Mouse (Mus musculus): Measurements from ENCODE around the gene Cdk1. TPM values are rescaled to one million over a fixed set of nuclear protein-coding genes. Genes with fewer than 3 reads are reported as not detected.
A peak's percentile ranks its signal among the peaks of the same experiment; 100 is the strongest.

The Cdk1 gene
- polyA plus RNA-seq, 1 experiment from 2014 or later = 343 TPM

- 0 out of 2 replicates have a peak, but pooled peaks have one; percentile 18 for ATAC-seq (ENCODE audit: low read depth)
- Histone ChIP-seq H3K4me1 (replicated peaks) (peaks cover 37% of the 10 kb centered on the region), H3K36me3 (peaks cover 99% of the 10 kb centered on the region), H3K9me3 (replicated peaks) (no peaks in the 10 kb centered on the region), H3K9ac (no peak overlapping the region), H3K27me3 (no peaks in the 10 kb centered on the region), H3K27ac (no peak overlapping the region), H3K4me3 (replicated peaks) (no peak overlapping the region), H3K4me2 (no peak overlapping the region)
- 88% methylated on average over 9 of the region's 9 CpGs for WGBS (ENCODE audit: insufficient replicate concordance)
- no peak for DNase-seq
Observed at GRCm38 (mm10) chr10:69342328-69342727, 10.4 kb downstream of the Cdk1 start.

GRCm38 (mm10) chr10:69341570-69342227 is 11.0 kb downstream of the Cdk1 start:
- 78% methylated on average over 6 of the region's 6 CpGs for WGBS (ENCODE audit: insufficient replicate concordance)
- Histone ChIP-seq H3K27ac (no peak overlapping the region), H3K4me2 (no peak overlapping the region), H3K27me3 (no peaks in the 10 kb centered on the region), H3K36me3 (peaks cover 99% of the 10 kb centered on the region), H3K9me3 (replicated peaks) (no peaks in the 10 kb centered on the region), H3K4me1 (replicated peaks) (peaks cover 31% of the 10 kb centered on the region), H3K9ac (no peak overlapping the region), H3K4me3 (replicated peaks) (no peak overlapping the region)
- ATAC-seq (ENCODE audit: low read depth) = 0 out of 2 replicates have a peak, but pooled peaks have one; percentile 35
- no peak for DNase-seq

- WGBS (ENCODE audit: insufficient replicate concordance) = 89% methylated on average over 6 of the region's 6 CpGs
- peaks cover 17% of the 10 kb centered on the region for H3K4me1 ChIP-seq (replicated peaks)
- peaks cover 99% of the 10 kb centered on the region for H3K36me3 ChIP-seq
- no peak overlapping the region for H3K4me2 ChIP-seq
- H3K9ac ChIP-seq = no peak overlapping the region
- H3K27me3 ChIP-seq = no peaks in the 10 kb centered on the region
- no peak overlapping the region for H3K27ac ChIP-seq
- H3K9me3 ChIP-seq (replicated peaks) = no peaks in the 10 kb centered on the region
- ATAC-seq (ENCODE audit: low read depth) (no peak), DNase-seq (no peak)
- H3K4me3 ChIP-seq (replicated peaks) = no peak overlapping the region
Observed at GRCm38 (mm10) chr10:69340001-69340400, 12.7 kb downstream of the Cdk1 start.

DNA sequence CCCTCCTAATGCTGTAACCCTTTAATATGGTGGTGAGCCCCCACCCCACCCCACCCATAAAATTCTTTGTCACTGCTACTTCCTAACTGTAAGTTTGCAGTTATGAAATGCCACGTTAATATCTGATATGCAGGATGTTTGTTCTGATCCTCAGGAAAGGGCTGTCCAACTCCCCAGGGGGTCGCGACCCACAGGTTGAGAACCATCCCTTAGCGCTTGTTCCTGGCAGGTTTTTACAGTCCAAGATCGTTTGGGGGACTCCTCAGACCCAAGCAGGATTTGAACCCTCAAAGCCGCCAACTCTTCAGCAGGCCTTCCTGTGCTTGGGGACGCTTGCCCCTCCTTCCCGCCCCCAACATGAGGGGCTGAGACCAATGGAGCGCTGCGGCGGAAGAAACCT is 16.5 kb downstream of the Cdk1 start:
- no peaks in the 10 kb centered on the region for H3K9me3 ChIP-seq (replicated peaks)
- no peak for DNase-seq
- H3K27me3 ChIP-seq = no peaks in the 10 kb centered on the region
- peaks cover 83% of the 10 kb centered on the region for H3K36me3 ChIP-seq
- H3K27ac ChIP-seq = no peak overlapping the region
- ATAC-seq (ENCODE audit: low read depth) = no peak
- H3K4me2 ChIP-seq = no peak overlapping the region
- H3K4me1 ChIP-seq (replicated peaks) = no peaks in the 10 kb centered on the region
- H3K4me3 ChIP-seq (replicated peaks) = no peak overlapping the region
- H3K9ac ChIP-seq = no peak overlapping the region
- WGBS (ENCODE audit: insufficient replicate concordance) = 90% methylated on average over 11 of the region's 11 CpGs

DNA sequence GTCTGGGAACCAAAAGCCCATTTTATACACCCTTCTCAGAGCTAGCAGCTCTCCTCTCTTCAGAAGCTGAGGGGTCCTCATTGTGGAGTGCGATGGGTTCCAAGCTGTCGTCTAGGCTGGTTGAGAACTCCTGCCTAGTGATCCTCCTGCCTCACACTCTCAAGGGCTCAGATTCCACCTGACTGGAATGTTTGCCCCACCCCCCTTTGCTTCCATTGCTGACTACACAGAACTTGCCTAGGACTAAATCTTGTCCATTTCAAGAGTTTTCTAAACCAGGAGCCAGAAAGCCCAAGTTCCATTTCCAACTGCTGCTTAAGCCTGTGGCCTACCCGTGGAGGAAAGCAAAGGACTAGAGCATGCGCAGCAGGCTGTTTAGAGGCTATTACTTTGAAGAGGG is 17.1 kb downstream of the Cdk1 start:
- ATAC-seq (ENCODE audit: low read depth) = no peak
- Histone ChIP-seq H3K9ac (no peak overlapping the region), H3K36me3 (peaks cover 77% of the 10 kb centered on the region), H3K4me2 (no peak overlapping the region), H3K27ac (no peak overlapping the region), H3K4me1 (replicated peaks) (no peaks in the 10 kb centered on the region), H3K9me3 (replicated peaks) (no peaks in the 10 kb centered on the region), H3K4me3 (replicated peaks) (no peak overlapping the region), H3K27me3 (no peaks in the 10 kb centered on the region)
- DNase-seq = no peak
- WGBS (ENCODE audit: insufficient replicate concordance) = 85% methylated on average over 4 of the region's 4 CpGs

DNA sequence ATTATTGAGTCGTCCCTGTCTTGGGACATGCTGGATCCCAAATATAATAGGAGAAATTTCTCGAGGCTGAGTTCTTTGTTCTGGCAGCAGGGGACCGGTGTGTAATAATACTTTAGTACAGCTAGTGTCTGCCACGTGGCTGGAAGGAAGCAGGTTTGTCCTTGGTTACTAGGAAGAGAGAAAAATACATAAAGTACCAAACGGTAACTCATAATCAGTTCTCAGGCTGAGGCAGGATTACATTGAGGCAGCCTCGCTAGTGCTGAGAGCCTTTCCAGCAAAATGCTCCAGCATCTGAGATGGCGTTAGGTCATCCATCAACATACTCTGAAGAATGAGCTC is 17.6 kb downstream of the Cdk1 start:
- Histone ChIP-seq H3K36me3 (peaks cover 72% of the 10 kb centered on the region), H3K4me3 (replicated peaks) (no peak overlapping the region), H3K27ac (no peak overlapping the region), H3K4me1 (replicated peaks) (no peaks in the 10 kb centered on the region), H3K9ac (no peak overlapping the region), H3K4me2 (no peak overlapping the region), H3K27me3 (no peaks in the 10 kb centered on the region), H3K9me3 (replicated peaks) (no peaks in the 10 kb centered on the region)
- no peak for DNase-seq
- 80% methylated on average over 7 of the region's 7 CpGs for WGBS (ENCODE audit: insufficient replicate concordance)
- ATAC-seq (ENCODE audit: low read depth) = no peak

- Histone ChIP-seq H3K27me3 (no peaks in the 10 kb centered on the region), H3K36me3 (peaks cover 66% of the 10 kb centered on the region)
Observed at GRCm38 (mm10) chr10:69334271-69335194, 18.2 kb downstream of the Cdk1 start.

GRCm38 (mm10) chr10:69333212-69333611 is 19.5 kb downstream of the Cdk1 start:
- Histone ChIP-seq H3K27me3 (no peaks in the 10 kb centered on the region), H3K4me2 (no peak overlapping the region), H3K9me3 (replicated peaks) (no peaks in the 10 kb centered on the region), H3K27ac (no peak overlapping the region), H3K4me1 (replicated peaks) (peaks cover 12% of the 10 kb centered on the region), H3K4me3 (replicated peaks) (no peak overlapping the region), H3K9ac (no peak overlapping the region), H3K36me3 (peaks cover 53% of the 10 kb centered on the region)
- WGBS (ENCODE audit: insufficient replicate concordance) = 85% methylated on average over 11 of the region's 11 CpGs
- DNase-seq (no peak), ATAC-seq (ENCODE audit: low read depth) (no peak)

More at GRCm38 (mm10) chr10:69334271-69335194, 18.2 kb downstream of the Cdk1 start:
- WGBS (ENCODE audit: insufficient replicate concordance) = 81% methylated on average over 16 of the region's 16 CpGs
- Histone ChIP-seq H3K9ac (no peak overlapping the region), H3K9me3 (replicated peaks) (no peaks in the 10 kb centered on the region), H3K27ac (no peak overlapping the region), H3K4me3 (replicated peaks) (no peak overlapping the region), H3K4me1 (replicated peaks) (no peaks in the 10 kb centered on the region; the same call in none of the 2 replicates), H3K4me2 (no peak overlapping the region)
- no peak for DNase-seq
- no peak for ATAC-seq (ENCODE audit: low read depth)

DNA sequence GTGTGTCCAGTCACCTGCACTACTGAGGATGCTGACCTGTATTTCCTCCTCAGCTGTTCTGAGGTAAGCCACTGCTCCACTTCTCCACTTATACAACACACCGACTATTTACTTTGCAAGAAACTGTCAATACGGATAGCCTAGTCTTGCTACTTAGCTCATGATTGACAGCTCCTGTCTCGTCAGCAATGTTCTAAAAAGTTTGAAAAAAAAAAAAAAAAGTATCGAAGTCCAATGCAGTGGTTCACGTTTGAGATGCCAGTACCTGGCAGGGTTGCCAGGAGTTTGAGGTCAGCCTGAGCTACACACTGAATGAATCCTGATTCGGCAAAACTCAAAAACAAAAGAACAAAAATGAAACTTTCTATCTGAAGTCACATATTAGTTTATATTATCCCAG is 21.5 kb downstream of the Cdk1 start:
- DNase-seq (no peak), ATAC-seq (ENCODE audit: low read depth) (no peak)
- Histone ChIP-seq H3K4me2 (no peak overlapping the region), H3K4me1 (replicated peaks) (peaks cover 13% of the 10 kb centered on the region), H3K36me3 (peaks cover 38% of the 10 kb centered on the region), H3K27ac (no peak overlapping the region), H3K9ac (no peak overlapping the region), H3K4me3 (replicated peaks) (no peak overlapping the region), H3K9me3 (replicated peaks) (no peaks in the 10 kb centered on the region), H3K27me3 (no peaks in the 10 kb centered on the region)
- WGBS (ENCODE audit: insufficient replicate concordance) = 70% methylated on average over 6 of the region's 6 CpGs

- no peak overlapping the region for H3K4me2 ChIP-seq
- H3K4me3 ChIP-seq (replicated peaks) = no peak overlapping the region
- 0 out of 2 replicates have a peak overlapping the region, but pooled peaks have one; percentile 18 for H3K27ac ChIP-seq
- 34% methylated on average over 4 of the region's 4 CpGs for WGBS (ENCODE audit: insufficient replicate concordance)
- H3K4me1 ChIP-seq (replicated peaks) = peaks cover 13% of the 10 kb centered on the region
- H3K27me3 ChIP-seq = no peaks in the 10 kb centered on the region
- no peak overlapping the region for H3K9ac ChIP-seq
- ATAC-seq (ENCODE audit: low read depth) = peak; percentile 80
- peak; percentile 17 for DNase-seq
- H3K9me3 ChIP-seq (replicated peaks) = no peaks in the 10 kb centered on the region
- H3K36me3 ChIP-seq = peaks cover 12% of the 10 kb centered on the region
Observed at GRCm38 (mm10) chr10:69328656-69329046, 24.1 kb downstream of the Cdk1 start.

- no peak overlapping the region for H3K4me2 ChIP-seq
- no peak overlapping the region for H3K27ac ChIP-seq
- peaks cover 13% of the 10 kb centered on the region for H3K4me1 ChIP-seq (replicated peaks)
- H3K36me3 ChIP-seq = peaks cover 7% of the 10 kb centered on the region
- 83% methylated on average over 12 of the region's 12 CpGs for WGBS (ENCODE audit: insufficient replicate concordance)
- ATAC-seq (ENCODE audit: low read depth) (no peak), DNase-seq (no peak)
- no peaks in the 10 kb centered on the region for H3K9me3 ChIP-seq (replicated peaks)
- no peaks in the 10 kb centered on the region for H3K27me3 ChIP-seq
- no peak overlapping the region for H3K9ac ChIP-seq
- no peak overlapping the region for H3K4me3 ChIP-seq (replicated peaks)
Observed at GRCm38 (mm10) chr10:69328029-69328655, 24.6 kb downstream of the Cdk1 start.
